Mouse (Mus musculus): ENCODE measurements at regions not wholly inside any gene's neighbourhood (a gene's known extent, or its start where the extent isn't known, plus 50 kb on each side); places are given as distances from the start of the nearest gene placed in this dataset.

DNA sequence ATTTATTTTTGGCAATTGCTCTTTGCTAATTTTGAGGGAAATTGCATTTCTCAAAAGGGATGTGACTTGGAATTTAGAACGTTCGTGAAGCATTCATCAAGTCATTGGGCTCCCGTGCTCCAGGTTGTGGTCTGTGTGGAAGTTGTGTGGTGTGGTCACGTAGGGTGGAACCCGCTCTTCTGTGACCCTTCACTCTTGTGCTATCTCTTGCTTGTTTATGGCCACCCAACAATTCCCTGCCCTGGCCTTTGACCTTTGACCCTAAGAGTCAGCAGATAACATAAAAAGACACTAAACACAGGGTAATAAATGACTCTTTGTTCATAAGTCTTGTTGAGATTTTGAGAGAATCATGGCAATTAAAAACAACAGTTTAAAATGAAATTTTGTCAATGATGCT, 79.7 kb downstream of the 1700020N01Rik start:
- TF ChIP-seq POLR2A (IDR thresholded peaks at IDR 0.05; ENCODE audit: low read depth, low read length) = no peak
- no peak for TF ChIP-seq CTCF (conservative IDR thresholded peaks at IDR 0.05; ENCODE audit: insufficient read depth, insufficient read length, low read depth, low read length)

All from kidney, adult 2 months (tissue).